Mouse (Mus musculus) hindbrain, embryonic 13.5 days (tissue): ENCODE data around the gene Flt3l. TPM values are rescaled to one million over a fixed set of nuclear protein-coding genes. Genes with fewer than 3 reads are reported as not detected.

ENCODE experiments used
- ATAC-seq: fragments of 200-750 bp; cut with Nextera tagmentation; 2 replicates; pipeline ENCODE4 v1.8.0; 2017; ENCODE audit warnings: moderate TSS enrichment; ENCODE audit not compliant: low FRiP score
- H3K27ac ChIP-seq: fragments of 300-500 bp; sonication (generic); 2 replicates; pipeline ENCODE4 v1.5.1; 2015; ENCODE audit warnings: inconsistent platforms, mild to moderate bottlenecking, moderate library complexity
- H3K27me3 ChIP-seq: fragments of 300-500 bp; sonication (generic); 2 replicates; pipeline ENCODE4 v1.6.1; 2015; ENCODE audit warnings: mild to moderate bottlenecking, inconsistent platforms
- H3K36me3 ChIP-seq: fragments of 300-500 bp; sonication (generic); 2 replicates; pipeline ENCODE4 v1.6.1; 2015; ENCODE audit warnings: mild to moderate bottlenecking, inconsistent platforms
- H3K4me1 ChIP-seq: fragments of 300-500 bp; sonication (generic); replicated peaks from 2 replicates; pipeline ENCODE4 v1.6.1; 2015; ENCODE audit warnings: inconsistent platforms
- H3K4me2 ChIP-seq: fragments of 300-500 bp; sonication (generic); 2 replicates; pipeline ENCODE4 v1.6.1; 2015; ENCODE audit warnings: inconsistent platforms, mild to moderate bottlenecking, moderate library complexity
- H3K4me3 ChIP-seq: fragments of 300-500 bp; sonication (generic); 2 replicates; pipeline ENCODE4 v1.5.1; 2015; ENCODE audit warnings: mild to moderate bottlenecking, inconsistent platforms
- H3K9ac ChIP-seq: fragments of 300-500 bp; sonication (generic); 2 replicates; pipeline ENCODE4 v1.6.1; 2015; ENCODE audit warnings: mild to moderate bottlenecking, inconsistent platforms
- H3K9me3 ChIP-seq: fragments of 300-500 bp; sonication (generic); 2 replicates; pipeline ENCODE4 v1.6.1; 2016; ENCODE audit warnings: inconsistent platforms
- WGBS: fragments of 180-500 bp; shearing (Covaris S2); methylation state at CpG from one replicate; pipeline ENCODE4 v1.1.7; 2015; 5-methylcytosine and 5-hydroxymethylcytosine counted together
- microRNA counts: library from miRNA; unstranded; fragments of <30 nt; microRNA quantifications from one replicate; lab custom pipeline; 2016
- microRNA-seq: library from miRNA; unstranded; fragments of <30 nt; microRNA quantifications from one replicate; pipeline ENCODE4, GENCODE M21; 2016
- polyA plus RNA-seq: library from polyadenylated mRNA; unstranded; fragments of >200 nt; fragmentation: Nextera tagmentation; extraction: Ambion mirVana; gene quantifications from 2 replicates; pipeline ENCODE4 v1.2.1, GENCODE M21; 2015

Flt3l gene
- polyA plus RNA-seq, 1 experiment from 2014 or later = 1.6 TPM

GRCm38 (mm10) chr7:45090251-45090977 is 45.8 kb downstream of the Flt3l start:
- Histone ChIP-seq H3K4me3 (no peak overlapping the region; the same call in 1 of the 2 replicates), H3K9me3 (no peaks in the 10 kb centered on the region), H3K9ac (no peak overlapping the region), H3K4me1 (peaks cover 19% of the 10 kb centered on the region; the same call in 1 of the 2 replicates), H3K36me3 (peaks cover 17% of the 10 kb centered on the region), H3K4me2 (peak overlapping the region; percentile 56; the same call in 1 of the 2 replicates), H3K27ac (no peak overlapping the region), H3K27me3 (peaks cover 4% of the 10 kb centered on the region; the same call in 1 of the 2 replicates)
- ATAC-seq = no peak
- WGBS = 80% methylated on average over 13 of the region's 13 CpGs

- Histone ChIP-seq H3K27ac (no peak overlapping the region), H3K4me1 (peaks cover 19% of the 10 kb centered on the region; the same call in 1 of the 2 replicates), H3K4me2 (no peak overlapping the region), H3K4me3 (no peak overlapping the region), H3K9me3 (no peaks in the 10 kb centered on the region), H3K27me3 (peaks cover 4% of the 10 kb centered on the region; the same call in 1 of the 2 replicates), H3K9ac (no peak overlapping the region), H3K36me3 (peaks cover 29% of the 10 kb centered on the region)
- 93% methylated on average over 17 of the region's 17 CpGs for WGBS
- ATAC-seq = no peak
These were observed 47.6 kb downstream of the Flt3l start for GRCm38 (mm10) chr7:45088597-45088996.

DNA sequence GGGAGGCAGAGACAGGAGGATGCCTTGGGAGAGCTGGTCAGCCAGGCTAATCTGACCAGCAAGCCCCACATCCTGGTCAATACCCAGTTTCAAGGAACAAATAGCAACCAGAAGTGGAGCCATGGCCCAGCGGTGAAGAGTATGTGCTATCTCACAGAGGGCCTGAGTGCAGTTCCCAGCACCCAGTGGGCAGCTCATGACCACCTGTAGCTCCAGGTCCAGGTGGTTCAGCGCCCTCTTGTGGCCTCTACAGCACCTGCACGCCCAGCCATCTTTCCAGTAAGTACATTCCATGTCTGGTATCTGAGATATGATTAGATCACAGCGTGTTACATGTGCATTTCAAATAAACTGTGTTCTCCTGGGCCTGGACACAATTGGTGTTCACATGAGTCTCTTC is 50.1 kb downstream of the Flt3l start:
- H3K4me3 ChIP-seq = no peak overlapping the region
- H3K4me1 ChIP-seq = peaks cover 2% of the 10 kb centered on the region; the same call in 1 of the 2 replicates
- H3K9me3 ChIP-seq = no peaks in the 10 kb centered on the region
- H3K4me2 ChIP-seq = no peak overlapping the region
- H3K36me3 ChIP-seq = peaks cover 32% of the 10 kb centered on the region
- ATAC-seq = no peak
- no peak overlapping the region for H3K9ac ChIP-seq
- 73% methylated on average over 4 of the region's 4 CpGs for WGBS
- H3K27me3 ChIP-seq = no peaks in the 10 kb centered on the region
- H3K27ac ChIP-seq = no peak overlapping the region

GRCm38 (mm10) chr7:45083300-45083890 is 52.8 kb downstream of the Flt3l start:
- ATAC-seq = no peak
- H3K4me1 ChIP-seq = no peaks in the 10 kb centered on the region
- no peaks in the 10 kb centered on the region for H3K9me3 ChIP-seq
- no peak overlapping the region for H3K27ac ChIP-seq
- H3K27me3 ChIP-seq = no peaks in the 10 kb centered on the region
- no peak overlapping the region for H3K9ac ChIP-seq
- peaks cover 32% of the 10 kb centered on the region for H3K36me3 ChIP-seq
- H3K4me2 ChIP-seq = no peak overlapping the region
- 88% methylated on average over 22 of the region's 22 CpGs for WGBS
- no peak overlapping the region for H3K4me3 ChIP-seq

DNA sequence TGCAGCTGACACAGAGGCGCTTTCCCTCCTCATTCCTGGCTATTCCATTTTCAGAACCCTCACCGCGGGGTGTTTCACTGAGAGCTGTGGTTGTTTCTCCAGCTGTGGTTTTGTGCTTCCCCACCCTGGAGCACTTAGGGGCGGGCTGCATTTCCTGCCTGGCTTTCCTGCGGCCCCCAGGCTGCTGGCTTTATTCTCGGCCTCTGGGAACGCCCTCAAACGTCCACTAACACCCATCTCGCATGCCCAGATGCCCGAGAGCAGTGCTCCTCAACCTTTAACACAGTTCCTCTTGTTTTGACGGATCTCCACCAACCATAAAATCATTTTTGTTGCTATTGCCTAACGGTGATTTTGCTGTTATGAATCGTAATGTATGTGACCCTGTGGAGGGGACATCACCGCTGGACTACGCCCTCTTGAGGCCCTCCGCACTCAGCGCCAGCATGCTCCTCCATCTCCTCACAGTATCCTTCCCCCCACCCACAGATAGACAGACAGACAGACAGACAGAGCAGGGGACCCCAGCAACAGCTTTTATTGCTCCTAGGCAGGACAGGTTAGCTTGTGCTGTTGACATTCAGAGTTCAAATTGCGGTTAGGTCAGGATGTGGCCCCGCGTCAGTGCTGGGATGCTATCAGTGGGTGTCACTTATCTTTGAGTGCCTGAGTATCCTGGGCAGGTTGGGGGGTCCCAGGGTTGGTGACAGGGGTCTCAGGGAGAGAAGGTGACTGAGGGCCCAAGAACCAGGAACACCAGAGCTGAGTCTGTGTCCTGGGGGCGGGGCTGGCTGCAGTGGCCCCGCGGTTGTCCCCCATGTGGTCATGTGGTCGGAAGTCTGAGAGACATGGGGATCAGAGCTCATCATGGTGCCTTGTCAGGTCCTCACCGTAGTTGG is 53.6 kb downstream of the Flt3l start:
- Histone ChIP-seq H3K4me3 (no peak overlapping the region), H3K4me2 (no peak overlapping the region), H3K36me3 (peaks cover 35% of the 10 kb centered on the region), H3K9me3 (no peaks in the 10 kb centered on the region), H3K27ac (peak overlapping the region; percentile 52; the same call in 1 of the 2 replicates), H3K4me1 (no peaks in the 10 kb centered on the region), H3K27me3 (no peaks in the 10 kb centered on the region), H3K9ac (no peak overlapping the region)
- ATAC-seq = no peak
- WGBS = 75% methylated on average over 25 of the region's 25 CpGs

GRCm38 (mm10) chr7:45081016-45081415 is 55.2 kb downstream of the Flt3l start:
- no peak overlapping the region for H3K27ac ChIP-seq
- H3K9me3 ChIP-seq = no peaks in the 10 kb centered on the region
- H3K36me3 ChIP-seq = peaks cover 39% of the 10 kb centered on the region
- H3K4me3 ChIP-seq = no peak overlapping the region
- no peaks in the 10 kb centered on the region for H3K4me1 ChIP-seq
- H3K27me3 ChIP-seq = no peaks in the 10 kb centered on the region
- WGBS = 50% methylated on average over 5 of the region's 5 CpGs
- H3K9ac ChIP-seq = no peak overlapping the region
- no peak for ATAC-seq
- no peak overlapping the region for H3K4me2 ChIP-seq

GRCm38 (mm10) chr7:45079856-45080255 is 56.4 kb downstream of the Flt3l start:
- under 1% methylated on average over 10 of the region's 10 CpGs for WGBS
- H3K9ac ChIP-seq = no peak overlapping the region
- ATAC-seq = peak; percentile 19; the same call in 1 of the 2 replicates
- H3K36me3 ChIP-seq = peaks cover 40% of the 10 kb centered on the region
- peak overlapping the region; percentile 42; the same call in 1 of the 2 replicates for H3K27ac ChIP-seq
- no peak overlapping the region for H3K4me2 ChIP-seq
- no peaks in the 10 kb centered on the region for H3K27me3 ChIP-seq
- H3K4me3 ChIP-seq = no peak overlapping the region
- H3K9me3 ChIP-seq = no peaks in the 10 kb centered on the region
- H3K4me1 ChIP-seq = no peaks in the 10 kb centered on the region

MicroRNA genes within 50 kb of the gene (microRNA counts, 519-probe panel; counts per million panel counts)
- 3,308 counts per million, percentile 41 among the panel's probes with 10 or more counts for microRNA mmu-miR-150 (lab: Ali Mortazavi, UCI)

Small RNAs within 50 kb of the gene (microRNA-seq; reads per million reads assigned to microRNA genes)
- gene Mir150 (37.2 reads per million, percentile 37 among the genes with 10 or more reads in this experiment), gene Mir5121 (7.2 reads per million, percentile 20 among the genes with 10 or more reads in this experiment), gene Mir7055 (not detected)

Other genes starting within 250 kb of the Flt3l start
- gene Med25, start 243.7 kb downstream of the Flt3l start, polyA plus RNA-seq = 142 and 147 TPM in 2 replicates
- gene Fuz, start 240.4 kb downstream of the Flt3l start, polyA plus RNA-seq = 19.3 and 19.8 TPM in 2 replicates
- 105 and 108 TPM in 2 replicates for gene Ap2a1, start 206.9 kb downstream of the Flt3l start, polyA plus RNA-seq
- 0.17 TPM in 1 of 2 replicates, not detected in the other for gene Tsks, start 193.2 kb downstream of the Flt3l start, polyA plus RNA-seq
- 52.2 and 56.3 TPM in 2 replicates for gene Cpt1c, start 161.6 kb downstream of the Flt3l start, polyA plus RNA-seq
- gene Prmt1, start 149.9 kb downstream of the Flt3l start, polyA plus RNA-seq = 681 and 687 TPM in 2 replicates
- 66.7 and 68.3 TPM in 2 replicates for gene Irf3, start 138.8 kb downstream of the Flt3l start, polyA plus RNA-seq
- gene Bcl2l12, start 137.7 kb downstream of the Flt3l start, polyA plus RNA-seq = 16.2 and 19.7 TPM in 2 replicates
- 42.4 and 45.2 TPM in 2 replicates for gene Scaf1, start 120.1 kb downstream of the Flt3l start, polyA plus RNA-seq
- 11.5 and 15.4 TPM in 2 replicates for gene Rras, start 118.5 kb downstream of the Flt3l start, polyA plus RNA-seq
- 13.8 and 14.5 TPM in 2 replicates for gene Prr12, start 83.6 kb downstream of the Flt3l start, polyA plus RNA-seq
- 58.0 and 58.5 TPM in 2 replicates for gene Nosip, start 74.0 kb downstream of the Flt3l start, polyA plus RNA-seq
- gene Prrg2, start 73.8 kb downstream of the Flt3l start, polyA plus RNA-seq = 14.8 and 17.1 TPM in 2 replicates
- gene Rcn3, start 44.2 kb downstream of the Flt3l start, polyA plus RNA-seq = 93.8 and 103 TPM in 2 replicates
- 26.9 and 28.3 TPM in 2 replicates for gene Fcgrt, start 32.6 kb downstream of the Flt3l start, polyA plus RNA-seq
- 994 and 999 TPM in 2 replicates for gene Rps11, start 12.0 kb downstream of the Flt3l start, polyA plus RNA-seq
- 770 and 846 TPM in 2 replicates for gene Rpl13a, start 7.7 kb downstream of the Flt3l start, polyA plus RNA-seq
- gene Gm45713, start 201 bp downstream of the Flt3l start, polyA plus RNA-seq = 0.14 TPM in 1 of 2 replicates, not detected in the other
- 85.6 and 94.4 TPM in 2 replicates for gene Pih1d1, start 17.9 kb upstream of the Flt3l start, polyA plus RNA-seq
- gene Aldh16a1, start 18.2 kb upstream of the Flt3l start, polyA plus RNA-seq = 23.7 and 24.5 TPM in 2 replicates
- 0.42 and 0.62 TPM in 2 replicates for gene Slc17a7, start 27.5 kb upstream of the Flt3l start, polyA plus RNA-seq
- not detected in 2 replicates for gene Gfy, start 43.1 kb upstream of the Flt3l start, polyA plus RNA-seq
- 0.66 TPM in 1 of 2 replicates, not detected in the other for gene Pth2, start 44.6 kb upstream of the Flt3l start, polyA plus RNA-seq
- gene Ccdc155, start 68.5 kb upstream of the Flt3l start, polyA plus RNA-seq = 0.49 and 0.54 TPM in 2 replicates
- 5.6 and 5.7 TPM in 2 replicates for gene Dkkl1, start 75.7 kb upstream of the Flt3l start, polyA plus RNA-seq
- gene Tead2, start 79.3 kb upstream of the Flt3l start, polyA plus RNA-seq = 78.6 and 79.2 TPM in 2 replicates
- gene Cd37, start 102.7 kb upstream of the Flt3l start, polyA plus RNA-seq = 0.96 and 1.7 TPM in 2 replicates
- 0.18 and 0.38 TPM in 2 replicates for gene Slc6a16, start 104.7 kb upstream of the Flt3l start, polyA plus RNA-seq
- gene Slc6a21, start 141.1 kb upstream of the Flt3l start, polyA plus RNA-seq = not detected in 2 replicates
- 7.3 and 8.9 TPM in 2 replicates for gene Trpm4, start 197.3 kb upstream of the Flt3l start, polyA plus RNA-seq
- gene Hrc, start 198.9 kb upstream of the Flt3l start, polyA plus RNA-seq = 0.31 TPM in 2 replicates
- 19.9 and 20.7 TPM in 2 replicates for gene Ppfia3, start 230.6 kb upstream of the Flt3l start, polyA plus RNA-seq
- 12.5 and 13.4 TPM in 2 replicates for gene Lin7b, start 234.2 kb upstream of the Flt3l start, polyA plus RNA-seq